In the genomic region with DNA sequence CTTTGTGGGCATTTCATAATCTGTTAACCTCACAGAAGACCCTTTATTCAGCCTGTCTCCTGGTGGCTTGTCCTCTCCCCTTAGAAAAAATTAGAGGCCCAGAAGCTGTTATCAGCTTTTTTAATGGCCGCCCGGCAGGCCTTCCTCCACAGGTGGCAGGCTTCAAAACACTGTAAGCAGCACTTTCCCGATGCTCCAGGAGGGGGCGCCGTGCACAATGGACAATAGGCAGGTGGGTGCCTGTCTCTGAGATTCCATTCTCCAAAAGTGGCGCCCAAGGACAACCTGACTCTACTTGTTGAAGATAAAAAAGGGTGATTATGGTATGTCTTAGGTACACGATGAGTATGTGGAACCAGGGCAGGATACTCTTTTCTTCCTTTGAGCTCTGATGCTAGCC, we compare ENCODE assay signal across 9 mouse cellular contexts.
DNase-seq lines count a peak whose midpoint lies in the region; ATAC-seq and TF ChIP-seq lines count a peak whose summit lies in the region.
"Had no signal": no experiment of that assay in that cellular context is flagged by ENCODE, and none has a peak within 500 bp of the region (broad histone marks: within the 10 kb centered on the region; RNA-seq: fewer than 3 reads in every experiment).

No protein-coding gene starts in this region.

- peak; percentile 77 for TF ChIP-seq CTCF in liver, embryonic 14.5 days (IDR thresholded peaks at IDR 0.05; ENCODE audit: low read depth)

- no peak for TF ChIP-seq EP300 in liver, embryonic 14.5 days (IDR thresholded peaks at IDR 0.05; ENCODE audit: low read depth)

- no peaks in the 10 kb centered on the region for H3K4me1 ChIP-seq in hindbrain, embryonic 11.5 days (replicated peaks; ENCODE audit: control insufficient read depth, insufficient read depth, low read length)
- peaks cover 3% of the 10 kb centered on the region for H3K4me1 ChIP-seq in hindbrain, embryonic 16.5 days (ENCODE audit: control insufficient read depth, insufficient read depth, low read depth, low read length)
- no peaks in the 10 kb centered on the region for H3K4me1 ChIP-seq in liver, embryonic 14.5 days (replicated peaks; ENCODE audit: control insufficient read depth in 2 of 2, insufficient read depth in 2 of 2, low read length in 1 of 2)
- H3K4me1 ChIP-seq: limb, embryonic 12.5 days had no signal

- H3K27me3 ChIP-seq in hindbrain, embryonic 11.5 days (ENCODE audit: control insufficient read depth, insufficient read depth, low read length), result no peaks in the 10 kb centered on the region
- no peaks in the 10 kb centered on the region for H3K27me3 ChIP-seq in hindbrain, embryonic 16.5 days (replicated peaks; ENCODE audit: control insufficient read depth, insufficient read depth, low read length)
- H3K27me3 ChIP-seq in liver, embryonic 14.5 days (ENCODE audit: control insufficient read depth, insufficient read depth, low read length), result no peaks in the 10 kb centered on the region
- H3K27me3 ChIP-seq: limb, embryonic 12.5 days had no signal

- no peaks in the 10 kb centered on the region for H3K9me3 ChIP-seq in hindbrain, embryonic 11.5 days (ENCODE audit: control insufficient read depth, low read length)
- H3K9me3 ChIP-seq in hindbrain, embryonic 16.5 days (ENCODE audit: control insufficient read depth, low read length), result no peaks in the 10 kb centered on the region
- H3K9me3 ChIP-seq in liver, embryonic 14.5 days (ENCODE audit: control insufficient read depth, low read length), result no peaks in the 10 kb centered on the region
- H3K9me3 ChIP-seq: limb, embryonic 12.5 days had no signal

- no peak overlapping the region for H3K27ac ChIP-seq in hindbrain, embryonic 11.5 days (ENCODE audit: low read depth, low read length)
- H3K27ac ChIP-seq in hindbrain, embryonic 16.5 days (ENCODE audit: low read depth, low read length), result no peak overlapping the region
- no peak overlapping the region for H3K27ac ChIP-seq in liver, embryonic 14.5 days
- H3K27ac ChIP-seq: limb, embryonic 12.5 days had no signal

- ATAC-seq in hindbrain, embryonic 11.5 days (ENCODE audit: low FRiP score), result no peak
- ATAC-seq in hindbrain, embryonic 16.5 days, result no peak
- no peak for ATAC-seq in liver, embryonic 14.5 days (ENCODE audit: insufficient read depth)

- DNase-seq in hindbrain, embryonic 11.5 days (ENCODE audit: low spot score), result peak; percentile 63
- peak; percentile 49 for DNase-seq in WW6 (ENCODE audit: low read depth, low spot score)
- DNase-seq in cerebellum, postnatal 25 days, result peak; percentile 87 to 90
- DNase-seq in kidney, adult 9 months, result peak; percentile 46
- DNase-seq in liver, embryonic 14.5 days (ENCODE audit: low read depth in 3 of 3, low spot score in 3 of 3), result peak in 1 of 3 experiments; percentile 6
- DNase-seq in right cerebral cortex, postnatal 25 days, result peak; percentile 52
- no peak for DNase-seq in urinary bladder, adult 2 months (ENCODE audit: low spot score)

- no peak overlapping the region for H3K4me2 ChIP-seq in hindbrain, embryonic 11.5 days (replicated peaks; ENCODE audit: low read depth, low read length)
- no peak overlapping the region for H3K4me2 ChIP-seq in hindbrain, embryonic 16.5 days (ENCODE audit: low read length)
- H3K4me2 ChIP-seq in liver, embryonic 14.5 days (ENCODE audit: low read depth), result no peak overlapping the region
- H3K4me2 ChIP-seq: limb, embryonic 12.5 days had no signal

- H3K36me3 ChIP-seq in hindbrain, embryonic 11.5 days (ENCODE audit: control insufficient read depth, insufficient read depth, low read length), result no peaks in the 10 kb centered on the region
- H3K36me3 ChIP-seq in hindbrain, embryonic 16.5 days (ENCODE audit: control insufficient read depth, insufficient read depth, low read length), result no peaks in the 10 kb centered on the region
- H3K36me3 ChIP-seq in liver, embryonic 14.5 days (replicated peaks; ENCODE audit: control insufficient read depth, insufficient read depth, low read depth), result no peaks in the 10 kb centered on the region
- H3K36me3 ChIP-seq: limb, embryonic 12.5 days had no signal

- 37% methylated on average over 7 of the region's 7 CpGs for WGBS in hindbrain, embryonic 11.5 days
- 47% methylated on average over 7 of the region's 7 CpGs for WGBS in hindbrain, embryonic 16.5 days
- WGBS in liver, embryonic 14.5 days (ENCODE audit: insufficient replicate concordance), result 34% methylated on average over 7 of the region's 7 CpGs

- no peak overlapping the region for H3K4me3 ChIP-seq in hindbrain, embryonic 11.5 days (ENCODE audit: low read depth, low read length)
- no peak overlapping the region for H3K4me3 ChIP-seq in hindbrain, embryonic 16.5 days (ENCODE audit: low read length)
- no peak overlapping the region for H3K4me3 ChIP-seq in liver, embryonic 14.5 days (ENCODE audit: insufficient read depth in 1 of 2, low read depth in 2 of 2, low read length in 2 of 2)
- H3K4me3 ChIP-seq: limb, embryonic 12.5 days had no signal

- H3K9ac ChIP-seq in hindbrain, embryonic 11.5 days (ENCODE audit: low read depth, low read length), result no peak overlapping the region
- no peak overlapping the region for H3K9ac ChIP-seq in hindbrain, embryonic 16.5 days (ENCODE audit: low read depth, low read length)
- no peak overlapping the region for H3K9ac ChIP-seq in liver, embryonic 14.5 days (replicated peaks)
- H3K9ac ChIP-seq: limb, embryonic 12.5 days had no signal
